ENCODE assay signal across 9 mouse cellular contexts in genomic region chr11:60185396-60186231, GRCm38 (mm10). TPM values are rescaled to one million over a fixed set of nuclear protein-coding genes. Genes with fewer than 3 reads are reported as not detected.
DNase-seq lines count a peak whose midpoint lies in the region; ATAC-seq and TF ChIP-seq lines count a peak whose summit lies in the region.
"Had no signal": no experiment of that assay in that cellular context is flagged by ENCODE, and none has a peak within 500 bp of the region (broad histone marks: within the 10 kb centered on the region; RNA-seq: fewer than 3 reads in every experiment).

No protein-coding gene starts in this region.

- no peak overlapping the region for H3K27ac ChIP-seq in cerebellum, adult 2 months (ENCODE audit: insufficient read depth, low read length)

- DNase-seq in layer of hippocampus, adult 11-12 months (ENCODE audit: low spot score), result peak; percentile 65
- no peak for DNase-seq in layer of hippocampus, adult 9-10 months (ENCODE audit: low spot score)
- peak; percentile 62 to 71 for DNase-seq in cerebellum, adult 2 months
- DNase-seq in lung, adult 2 months, result peak; percentile 53
- no peak for DNase-seq in gastrocnemius, adult 18-20 months (ENCODE audit: low spot score)
- DNase-seq in kidney, adult 8-10 months, result no peak

- H3K4me3 ChIP-seq in cerebellum, adult 2 months (replicated peaks; ENCODE audit: insufficient read depth, low read depth, low read length), result no peak overlapping the region
- no peak overlapping the region for H3K4me3 ChIP-seq in lung, adult 2 months (replicated peaks; ENCODE audit: extremely low read depth, low read depth, low read length)
- H3K4me3 ChIP-seq: myocyte had no signal

- no peak for TF ChIP-seq CTCF in cerebellum, adult 2 months (IDR thresholded peaks at IDR 0.05; ENCODE audit: borderline replicate concordance, insufficient read depth, low read depth, low read length)
- TF ChIP-seq CTCF in lung, adult 2 months (IDR thresholded peaks at IDR 0.05; ENCODE audit: insufficient read depth, low read length), result no peak

- WGBS in cerebellum, adult 2 months, result 36% methylated on average over 20 of the region's 20 CpGs
- WGBS in lung, adult 2 months, result 43% methylated on average over 20 of the region's 20 CpGs

- no peaks in the 10 kb centered on the region for H3K27me3 ChIP-seq in cerebellum, adult 2 months (ENCODE audit: control insufficient read depth, insufficient read depth, low read length)

- peaks cover 52% of the 10 kb centered on the region for H3K4me1 ChIP-seq in cerebellum, adult 2 months (ENCODE audit: control insufficient read depth, insufficient read depth, low read length)
- H3K4me1 ChIP-seq in lung, adult 2 months (ENCODE audit: control insufficient read depth, insufficient read depth, low read length), result peaks cover 11% of the 10 kb centered on the region

- peak; percentile 84 to 93 for ATAC-seq in hematopoietic stem cell, adult 5-6 weeks (replicated peaks in 1 of 2; ENCODE audit: insufficient read depth in 1 of 2, low FRiP score in 2 of 2, low TSS enrichment in 1 of 2, low read depth in 1 of 2, poor library complexity in 2 of 2, severe bottlenecking in 2 of 2)
- peak; percentile 75 for ATAC-seq in neutrophil, adult 5-6 weeks (ENCODE audit: extremely low read depth, insufficient number of reproducible peaks, low FRiP score, poor library complexity, severe bottlenecking)

- no peak for TF ChIP-seq POLR2A in cerebellum, adult 2 months (IDR thresholded peaks at IDR 0.05; ENCODE audit: borderline replicate concordance, insufficient read depth, low read length)
- TF ChIP-seq POLR2A in lung, adult 2 months (IDR thresholded peaks at IDR 0.05; ENCODE audit: borderline replicate concordance, extremely low read depth, low read depth, low read length), result no peak

RNA-seq across cellular contexts. Expression of gene Srebf1, which starts 36.8 kb away (rescaled TPM):
- polyA plus RNA-seq in cerebellum, adult 2 months (2012; rRNA removed), result 56.1 and 66.3 TPM in 2 replicates
- 59.3 and 63.0 TPM in 2 replicates for total RNA-seq in hematopoietic stem cell, adult 5-6 weeks (2017)
- polyA plus RNA-seq in lung, adult 2 months (2012; rRNA removed), result 206 and 236 TPM in 2 replicates
- 30.3 and 32.2 TPM in 2 replicates for total RNA-seq in neutrophil, adult 5-6 weeks (2017)
- total RNA-seq in gastrocnemius, adult 18-20 months (2021), result 10 to 100 TPM; 32.4 to 35.9 TPM

Comparison
In these comparisons a context has a peak if more than half of its experiments do, and no peak if none do; other contexts are left out.
1. DNase-seq: peak in layer of hippocampus, adult 11-12 months (single experiment), cerebellum, adult 2 months (2 of 2) and lung, adult 2 months (single experiment); none in layer of hippocampus, adult 9-10 months (single experiment), gastrocnemius, adult 18-20 months (single experiment) and kidney, adult 8-10 months (0 of 2).